Mouse (Mus musculus) T-helper 1 cell (primary cell): ENCODE data around the gene Glrx.

Source experiments
- in situ Hi-C: fragments of 300-600 bp; cut with MboI, MseI; formaldehyde crosslinking; loops from one replicate; pipeline ENCODE4 v1.15.1; 2025; ENCODE audit warnings: high pct_unique_total_duplicates

Gene Glrx

GRCm38 (mm10) chr13:75877907-75878306 lies 38.2 kb downstream of the Glrx start:
- in situ Hi-C loops: no loop called here

- in situ Hi-C loops: no loop called here
Observed at GRCm38 (mm10) chr13:75879756-75880155, 40.1 kb downstream of the Glrx start.

DNA sequence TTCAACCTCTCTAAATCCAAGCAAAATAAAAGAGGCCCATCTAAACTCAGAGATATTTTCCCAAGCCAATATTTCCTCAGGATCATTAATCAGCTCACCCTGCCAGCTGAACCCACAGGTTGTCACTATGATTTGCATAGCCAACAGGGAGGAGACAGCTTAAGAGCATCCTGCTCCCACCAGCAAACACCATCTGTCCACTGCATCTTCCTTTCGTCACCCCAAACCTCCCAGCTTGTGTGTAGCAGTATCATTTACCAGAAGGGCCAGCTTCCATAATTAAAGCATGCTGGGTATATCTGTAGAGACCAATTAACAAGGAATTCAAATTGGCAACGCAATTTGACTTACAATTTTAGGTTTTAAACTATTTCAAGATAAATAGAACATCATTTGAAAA lies 40.8 kb downstream of the Glrx start:
- in situ Hi-C loops: no loop called here

- in situ Hi-C loops: no loop called here
Observed at GRCm38 (mm10) chr13:75883792-75884191, 44.1 kb downstream of the Glrx start.

GRCm38 (mm10) chr13:75891868-75892267 lies 52.2 kb downstream of the Glrx start:
- in situ Hi-C loops: no loop called here

DNA sequence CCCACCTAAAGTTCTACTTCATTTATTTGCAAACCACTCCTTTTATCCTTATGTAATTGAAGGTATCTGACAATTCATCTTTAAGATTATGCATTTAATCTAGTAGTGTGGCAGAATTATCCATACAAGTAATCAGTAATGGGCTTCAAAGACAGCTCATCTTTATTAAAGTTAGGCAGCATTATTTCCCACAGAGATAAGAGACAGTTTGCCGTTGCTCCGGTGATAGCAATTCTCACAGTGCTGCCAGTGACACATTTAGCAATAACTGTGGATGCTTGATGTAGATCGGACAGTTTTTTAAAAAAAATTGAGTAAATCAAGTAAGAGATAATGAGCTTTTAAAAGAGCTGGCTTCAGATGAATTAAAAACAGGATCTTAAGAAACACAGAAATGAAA lies 52.6 kb downstream of the Glrx start:
- in situ Hi-C loops: no loop called here

DNA sequence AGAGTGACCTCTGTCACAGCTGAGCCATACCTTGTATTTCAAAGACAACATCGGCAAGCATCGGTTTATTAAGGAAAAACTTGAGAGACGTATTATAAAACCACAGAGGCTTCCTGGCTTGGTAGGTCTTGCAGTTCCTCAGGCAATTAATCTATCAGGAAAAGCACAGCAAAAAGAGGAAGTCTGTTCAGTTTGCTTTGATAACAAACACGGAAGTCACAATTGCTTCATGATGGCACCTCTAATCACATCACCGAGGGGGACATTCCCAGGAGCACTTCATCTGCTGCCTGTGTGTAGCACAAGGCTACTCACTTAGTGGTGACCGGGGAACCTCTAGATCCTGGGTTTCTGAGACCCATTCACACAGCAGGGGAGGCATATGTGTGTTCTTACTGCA lies 53.2 kb downstream of the Glrx start:
- in situ Hi-C loops: no loop called here
